Mouse (Mus musculus) MEL (cell line): Measurements from ENCODE around the gene Qars.

Experiments used
- BHLHE40 ChIP-seq: IDR thresholded peaks from 2 replicates; pipeline ENCODE4 v1.6.1; 2012; ENCODE audit warnings: low read depth, mild to moderate bottlenecking, inconsistent platforms, low read length, improper control_type of control experiment, borderline replicate concordance
- CTCF ChIP-seq, 3 experiments: IDR thresholded peaks in 2 of 3; conservative IDR thresholded peaks in 1 of 3; 2 replicates each; pipeline ENCODE4 v1.5.1; 2011 to 2012; ENCODE audit warnings: low read length in 3 of 3, low read depth in 2 of 3, mild to moderate bottlenecking in 2 of 3, improper control_type of control experiment in 1 of 3, inconsistent platforms in 1 of 3, mixed read lengths in 1 of 3, moderate library complexity in 1 of 3; ENCODE audit not compliant: control insufficient read depth in 1 of 3, insufficient read depth in 1 of 3, poor library complexity in 1 of 3, severe bottlenecking in 1 of 3
- EP300 ChIP-seq, 2 experiments: IDR thresholded peaks; 2 replicates each; pipeline ENCODE4 v1.6.1; 2011; ENCODE audit warnings: improper control_type of control experiment in 2 of 2, low read length in 2 of 2, low read depth in 1 of 2, mild to moderate bottlenecking in 1 of 2
- GATA1 ChIP-seq: IDR thresholded peaks from 2 replicates; pipeline ENCODE4 v1.6.1; 2011; ENCODE audit warnings: low read depth, low read length, improper control_type of control experiment
- KAT2A ChIP-seq: conservative IDR thresholded peaks from 2 replicates; pipeline ENCODE4 v1.6.1; 2012; ENCODE audit warnings: low read depth, low read length, improper control_type of control experiment, inconsistent platforms
- MXI1 ChIP-seq: IDR thresholded peaks from 2 replicates; pipeline ENCODE4 v1.6.1; 2011; ENCODE audit warnings: mild to moderate bottlenecking, low read depth, low read length, improper control_type of control experiment
- NELFE ChIP-seq: IDR thresholded peaks from 2 replicates; pipeline ENCODE4 v1.6.1; 2011; ENCODE audit warnings: low read depth, low read length, improper control_type of control experiment
- NRF1 ChIP-seq: IDR thresholded peaks from 2 replicates; pipeline ENCODE4 v1.6.1; 2014; ENCODE audit warnings: low read depth, mild to moderate bottlenecking, inconsistent platforms, low read length, improper control_type of control experiment, moderate library complexity; ENCODE audit not compliant: poor library complexity, insufficient read depth, severe bottlenecking
- POLR2A ChIP-seq, 2 experiments: IDR thresholded peaks; 2 replicates each; pipeline ENCODE4 v1.6.1; 2011 to 2012; ENCODE audit warnings: low read length in 2 of 2, mild to moderate bottlenecking in 2 of 2, control low read depth in 1 of 2, improper control_type of control experiment in 1 of 2, low read depth in 1 of 2, moderate library complexity in 1 of 2; ENCODE audit not compliant: control insufficient read depth in 1 of 2, insufficient read depth in 1 of 2, poor library complexity in 1 of 2
- RAD21 ChIP-seq: IDR thresholded peaks from 2 replicates; pipeline ENCODE4 v1.6.1; 2011; ENCODE audit warnings: mild to moderate bottlenecking, low read depth, low read length, improper control_type of control experiment
- TBP ChIP-seq: IDR thresholded peaks from 2 replicates; pipeline ENCODE4 v1.8.0; 2011; ENCODE audit warnings: low read depth, low read length, improper control_type of control experiment
- TCF12 ChIP-seq: IDR thresholded peaks from 2 replicates; pipeline ENCODE4 v1.6.1; 2014; ENCODE audit warnings: low read depth, mild to moderate bottlenecking, inconsistent platforms, low read length, improper control_type of control experiment, moderate library complexity
- USF1 ChIP-seq: IDR thresholded peaks from 2 replicates; pipeline ENCODE4 v1.6.1; 2014; ENCODE audit warnings: low read depth, mild to moderate bottlenecking, inconsistent platforms, low read length, improper control_type of control experiment, moderate library complexity
- ZMIZ1 ChIP-seq: IDR thresholded peaks from 2 replicates; pipeline ENCODE4 v1.6.1; 2012; ENCODE audit warnings: low read depth, mild to moderate bottlenecking, inconsistent platforms, low read length, improper control_type of control experiment, moderate library complexity

- TF ChIP-seq CTCF (IDR thresholded peaks at IDR 0.05 in 2 of 3, conservative IDR thresholded peaks at IDR 0.05 in 1 of 3; ENCODE audit: control insufficient read depth in 1 of 3, insufficient read depth in 1 of 3, low read depth in 2 of 3, low read length in 3 of 3, poor library complexity in 1 of 3, severe bottlenecking in 1 of 3), result no peak
- no peak for TF ChIP-seq RAD21
- no peak; a peak in 1 of 4 replicates for TF ChIP-seq POLR2A (IDR thresholded peaks at IDR 0.05; ENCODE audit: control insufficient read depth in 1 of 2, insufficient read depth in 1 of 2, low read depth in 1 of 2, low read length in 2 of 2, poor library complexity in 1 of 2)
- TF ChIP-seq BHLHE40, result no peak
- TF ChIP-seq NELFE, result no peak
- TF ChIP-seq NRF1, result no peak
- TF ChIP-seq TBP, result no peak
- TF ChIP-seq TCF12, result no peak
- no peak for TF ChIP-seq GATA1
- TF ChIP-seq ZMIZ1, result no peak
- TF ChIP-seq EP300 (IDR thresholded peaks at IDR 0.05; ENCODE audit: low read depth in 1 of 2, low read length in 2 of 2), result no peak
- no peak for TF ChIP-seq MXI1
- no peak for TF ChIP-seq KAT2A
- no peak for TF ChIP-seq USF1
Observed at GRCm38 (mm10) chr9:108489702-108490558, 17.6 kb upstream of the Qars start.
